Mouse (Mus musculus) MEL-GATA-1-ER (cell line): ENCODE data around the gene Efemp2.
"Not testable (repeated sequence)": the region's sequence is repeated elsewhere in the genome, so short reads cannot be mapped to it uniquely, and the experiment has no call there.

Experiments
- DNase-seq: peaks from one replicate; pipeline ENCODE4 v3.0.0-alpha.2; 2012; ENCODE audit warnings: low read depth; ENCODE audit errors: extremely low read depth

Efemp2 gene

DNA sequence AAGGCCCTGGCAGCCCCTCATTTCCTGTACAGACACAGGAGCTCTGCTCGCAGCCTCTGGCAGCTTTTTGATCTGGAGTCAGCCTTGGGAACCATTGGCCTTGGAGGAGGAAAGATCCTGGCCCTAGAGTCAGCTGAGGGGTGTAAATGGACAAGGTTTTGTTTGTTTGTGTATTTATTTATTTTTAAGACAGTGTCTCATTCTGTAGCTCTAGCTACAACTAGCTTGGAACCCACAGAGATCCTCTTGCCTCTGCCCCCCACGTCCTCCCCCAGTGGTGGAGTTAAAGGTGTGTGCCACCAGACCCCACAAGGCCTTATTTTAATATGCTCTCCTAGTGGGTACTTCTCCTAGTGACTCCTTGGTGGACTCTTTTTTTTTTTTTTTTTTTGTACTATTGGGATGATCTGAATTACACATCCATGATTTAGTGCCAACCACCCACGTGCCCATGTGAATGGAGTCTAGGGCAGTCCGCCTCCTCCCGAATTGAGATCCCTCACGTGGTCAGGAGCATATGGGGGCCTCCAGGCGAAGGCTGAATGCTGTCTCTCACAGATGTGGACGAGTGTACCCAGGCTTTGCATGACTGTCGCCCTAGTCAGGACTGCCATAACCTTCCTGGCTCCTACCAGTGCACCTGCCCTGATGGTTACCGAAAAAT, 3.4 kb downstream of the Efemp2 start:
- no peak for DNase-seq

DNA sequence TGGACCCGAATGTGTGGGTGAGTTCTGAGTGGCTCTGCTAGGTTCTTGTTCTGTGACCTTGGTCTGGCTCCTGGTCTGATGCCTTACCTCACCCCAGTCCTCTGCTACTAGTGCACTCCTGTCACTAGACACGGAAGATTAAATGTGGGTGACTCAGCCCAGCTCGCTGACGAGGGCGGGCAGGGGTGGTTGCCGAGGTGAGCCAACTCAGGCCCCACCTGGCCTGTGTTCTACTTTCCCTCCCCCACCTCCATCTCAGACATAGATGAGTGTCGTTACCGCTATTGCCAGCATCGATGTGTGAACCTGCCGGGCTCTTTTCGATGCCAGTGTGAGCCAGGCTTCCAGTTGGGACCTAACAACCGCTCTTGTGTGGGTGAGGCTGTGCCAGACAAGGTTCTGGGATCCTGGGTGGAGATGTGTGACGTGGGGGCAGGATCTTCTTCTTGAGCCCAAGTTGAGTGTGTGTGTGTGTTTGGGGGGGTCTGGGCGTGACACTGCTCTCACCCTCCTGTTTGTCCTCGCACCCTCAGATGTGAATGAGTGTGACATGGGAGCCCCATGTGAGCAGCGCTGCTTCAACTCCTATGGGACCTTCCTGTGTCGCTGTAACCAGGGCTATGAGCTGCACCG, 4.0 kb downstream of the Efemp2 start:
- no peak for DNase-seq

DNA sequence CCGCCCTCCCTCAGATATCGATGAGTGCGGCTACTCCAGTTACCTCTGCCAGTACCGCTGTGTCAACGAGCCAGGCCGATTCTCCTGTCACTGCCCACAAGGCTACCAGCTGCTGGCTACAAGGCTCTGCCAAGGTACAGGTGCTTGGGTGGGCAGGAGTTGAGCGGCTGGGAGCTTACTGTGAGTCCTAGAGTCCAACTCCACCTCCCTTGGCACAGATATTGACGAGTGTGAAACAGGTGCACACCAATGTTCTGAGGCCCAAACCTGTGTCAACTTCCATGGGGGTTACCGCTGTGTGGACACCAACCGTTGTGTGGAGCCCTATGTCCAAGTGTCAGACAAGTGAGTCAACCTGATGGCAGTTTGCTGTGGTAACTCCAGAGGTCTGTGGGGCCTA, 6.3 kb downstream of the Efemp2 start:
- DNase-seq, result no peak

GRCm38 (mm10) chr19:5481398-5481797, 7.6 kb downstream of the Efemp2 start:
- DNase-seq, result no peak

- no peak for DNase-seq
Observed at GRCm38 (mm10) chr19:5483386-5484359, 9.9 kb downstream of the Efemp2 start.

DNA sequence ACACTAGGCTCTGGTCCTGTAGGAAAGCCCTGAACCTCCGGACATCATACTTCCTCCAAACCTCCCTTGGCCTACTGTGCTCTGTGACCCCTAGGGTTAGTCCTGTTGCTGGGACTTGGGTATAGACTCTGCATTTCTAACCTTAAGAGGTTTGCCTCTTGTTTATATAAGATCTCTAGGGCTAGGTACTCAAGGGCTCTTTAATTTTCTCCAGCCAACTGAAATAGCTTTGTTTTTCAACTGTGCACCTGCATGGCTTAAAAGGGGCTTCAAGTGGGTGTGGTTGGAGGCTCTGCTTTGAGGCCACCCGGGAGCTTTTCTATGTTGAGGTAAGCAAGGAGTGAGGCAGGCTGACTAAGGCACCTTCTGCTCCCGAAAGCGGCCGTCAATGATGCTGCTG, 10.7 kb downstream of the Efemp2 start:
- no peak for DNase-seq

- no peak for DNase-seq
Observed at GRCm38 (mm10) chr19:5485371-5485770, 11.6 kb downstream of the Efemp2 start.

DNA sequence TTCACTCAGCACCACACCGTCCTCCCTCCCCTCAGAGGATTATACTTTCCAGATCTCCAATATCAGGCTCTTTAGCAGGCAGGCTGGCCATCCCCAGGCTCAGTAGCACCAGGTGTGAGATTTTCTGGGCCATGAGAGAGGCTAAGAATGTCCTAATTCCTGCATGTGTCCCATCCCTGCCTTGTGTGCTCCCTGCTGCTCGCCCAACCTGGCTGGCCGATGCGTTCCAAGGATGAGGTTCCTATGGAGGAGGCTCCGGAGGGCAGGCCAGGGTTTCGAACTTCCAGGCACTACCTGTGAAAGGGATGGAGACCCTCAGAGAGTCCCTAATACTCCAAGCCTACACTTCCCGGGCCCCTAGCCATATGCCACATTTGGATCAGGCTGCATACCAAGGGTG, 12.1 kb downstream of the Efemp2 start:
- no peak for DNase-seq

DNA sequence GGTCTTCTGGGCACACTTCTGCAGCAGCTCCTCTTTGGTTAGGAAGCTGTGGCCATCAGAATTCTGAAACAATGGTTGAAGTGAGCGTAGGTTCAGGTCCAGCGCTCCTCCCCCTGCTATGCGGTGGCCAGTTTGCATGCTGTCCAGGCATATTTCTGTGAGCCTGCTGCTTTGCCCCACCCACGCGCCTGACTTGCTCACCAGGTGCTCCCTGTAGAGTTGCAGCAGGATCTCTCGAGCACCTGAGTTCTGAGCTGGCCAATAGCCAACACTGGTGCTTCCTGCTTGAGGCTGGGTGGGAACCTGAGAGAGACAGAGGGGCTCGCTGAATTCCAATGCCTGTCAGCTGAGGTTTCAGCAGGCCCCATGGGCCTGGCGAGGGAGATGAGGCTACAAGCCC, 12.5 kb downstream of the Efemp2 start:
- no peak for DNase-seq

GRCm38 (mm10) chr19:5486771-5487170, 13.0 kb downstream of the Efemp2 start:
- DNase-seq, result no peak

DNA sequence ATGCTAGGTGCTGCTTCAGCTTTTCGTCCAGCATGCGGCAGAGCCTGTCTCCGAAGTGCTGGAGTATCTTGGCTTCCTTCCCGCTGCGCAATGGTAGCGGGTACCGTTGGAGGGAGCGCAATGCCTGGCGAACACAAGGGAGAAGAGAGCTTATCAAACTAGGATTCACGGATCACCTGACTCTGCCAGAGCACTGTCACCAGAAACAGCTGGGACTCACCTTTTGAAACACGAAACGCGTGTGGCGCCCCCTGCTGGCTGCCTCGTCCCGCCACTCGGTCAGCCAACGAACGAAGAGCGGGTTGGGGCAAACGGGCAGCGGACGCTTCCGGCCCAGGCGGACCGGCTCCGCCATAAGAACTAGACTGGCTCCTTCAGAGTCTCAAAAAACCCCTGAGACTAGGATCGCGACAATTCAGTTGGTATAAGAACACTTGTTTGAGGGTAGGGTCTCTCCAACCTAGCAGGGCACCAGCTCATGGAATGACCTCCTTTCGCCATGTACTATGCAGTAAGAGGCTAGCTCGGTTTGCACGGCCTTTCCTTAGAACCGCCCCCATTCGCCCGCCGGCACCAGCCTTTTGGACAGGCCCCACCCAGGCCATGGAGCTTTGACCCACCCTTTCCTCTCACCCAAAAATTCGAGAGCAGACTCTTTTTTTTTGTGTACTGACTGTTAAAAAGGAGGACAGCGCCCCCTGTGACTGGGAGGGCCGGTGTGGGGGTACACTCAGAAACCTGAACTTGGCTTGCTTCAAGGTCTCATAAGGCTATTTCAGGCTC, 14.2 kb downstream of the Efemp2 start, which contains the start of gene Mus81:
TSS of gene Mus81 (minus strand) at position 635 of the 783 bp plus-strand sequence.
- DNase-seq, result peak; percentile 92

DNA sequence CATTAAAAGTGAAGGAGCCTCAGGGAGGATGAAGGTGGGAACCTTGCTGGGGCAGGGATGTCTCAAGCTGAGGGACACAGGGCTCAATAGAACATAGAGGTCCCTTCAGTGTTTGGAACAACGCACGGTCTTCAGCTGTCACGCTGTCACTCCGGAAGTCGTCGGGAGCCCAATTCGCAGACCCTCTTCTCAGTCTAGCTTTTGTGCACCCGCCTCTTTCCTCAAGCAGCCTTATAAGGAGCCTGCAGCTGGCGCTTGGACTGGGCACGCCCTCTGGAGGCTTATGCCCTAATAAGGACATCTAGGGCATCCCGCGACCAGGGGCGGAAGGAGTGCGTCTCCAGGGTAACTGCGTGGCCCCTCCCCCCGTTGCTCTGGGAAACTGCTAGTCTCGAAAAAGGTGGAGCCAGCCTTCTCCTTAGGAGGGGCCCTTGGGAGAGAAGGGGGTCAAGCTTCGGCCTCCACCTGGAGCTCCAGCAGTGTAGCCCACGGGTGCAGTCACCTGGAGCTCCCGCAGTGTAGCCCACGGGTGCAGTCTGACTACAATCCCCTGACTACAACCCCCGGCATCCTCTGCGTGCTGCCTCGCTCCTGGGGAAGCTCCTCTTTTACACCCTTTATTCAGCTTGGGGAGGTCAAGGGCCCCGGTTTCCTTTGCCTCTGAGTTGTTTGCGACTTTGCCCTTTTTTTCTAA, 15.3 kb downstream of the Efemp2 start:
- DNase-seq, result peak; percentile 98

GRCm38 (mm10) chr19:5489721-5490120, 16.0 kb downstream of the Efemp2 start:
- DNase-seq, result not testable (repeated sequence)

GRCm38 (mm10) chr19:5490313-5490897, 16.7 kb downstream of the Efemp2 start, which contains the start of gene Cfl1:
Gene Cfl1 (plus strand): TSS chr19:5490455.
- peak; percentile 95 for DNase-seq

GRCm38 (mm10) chr19:5490898-5491708, 17.3 kb downstream of the Efemp2 start:
- DNase-seq, result peak; percentile 87

DNA sequence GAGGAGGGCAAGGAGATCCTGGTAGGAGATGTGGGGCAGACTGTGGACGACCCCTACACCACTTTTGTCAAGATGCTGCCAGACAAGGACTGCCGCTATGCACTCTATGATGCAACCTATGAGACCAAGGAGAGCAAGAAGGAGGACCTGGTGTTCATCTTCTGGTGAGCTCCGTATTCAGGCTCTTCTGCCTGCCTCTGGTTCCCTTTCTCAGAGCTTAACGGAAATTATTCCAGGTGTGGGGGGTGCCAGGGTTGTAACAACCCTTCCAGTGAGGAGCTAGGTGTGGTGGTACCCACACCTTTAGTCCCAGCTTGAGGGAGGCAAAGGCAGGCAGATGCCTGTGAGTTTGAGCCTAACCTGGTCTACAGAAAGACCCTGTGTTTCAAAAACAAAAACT, 18.9 kb downstream of the Efemp2 start:
- DNase-seq, result no peak

DNA sequence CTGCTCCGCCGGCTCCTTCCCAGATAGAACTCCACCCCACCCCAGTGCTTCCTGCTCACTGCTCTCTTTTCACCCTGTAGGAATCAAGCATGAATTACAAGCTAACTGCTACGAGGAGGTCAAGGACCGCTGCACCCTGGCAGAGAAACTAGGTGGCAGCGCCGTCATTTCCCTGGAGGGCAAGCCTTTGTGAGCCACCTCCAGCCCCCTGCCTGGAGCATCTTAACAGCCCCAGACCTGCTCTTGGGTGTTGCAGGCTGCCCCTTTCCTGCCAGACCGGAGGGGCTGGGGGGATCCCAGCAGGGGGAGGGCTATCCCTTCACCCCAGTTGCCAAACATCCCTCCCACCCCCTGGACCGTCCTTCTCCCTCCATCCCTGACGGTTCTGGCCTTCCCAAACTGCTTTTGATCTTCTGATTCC, 19.6 kb downstream of the Efemp2 start:
- DNase-seq, result not testable (repeated sequence)

DNA sequence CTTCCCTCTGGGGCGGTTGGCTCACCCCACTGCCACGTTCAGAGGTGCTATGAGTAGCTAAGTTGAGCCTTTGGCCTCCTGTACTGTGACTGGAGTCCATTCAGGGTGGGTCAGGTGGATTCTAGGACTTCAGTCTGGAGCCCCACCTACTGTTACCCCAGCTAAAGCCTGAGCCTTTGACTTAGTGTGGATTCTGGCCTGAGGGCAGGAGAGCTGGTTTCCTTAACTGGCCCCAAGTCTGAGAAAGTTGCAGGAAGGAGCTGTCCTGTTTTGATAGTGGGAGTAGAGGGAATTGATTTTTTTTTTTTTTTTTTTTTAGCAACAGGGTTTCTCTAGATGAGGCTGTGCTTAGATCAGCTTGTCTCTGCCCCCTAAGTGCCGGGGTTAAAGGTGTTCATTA, 20.6 kb downstream of the Efemp2 start:
- no peak for DNase-seq

- DNase-seq, result no peak
Observed at GRCm38 (mm10) chr19:5495353-5496051, 21.7 kb downstream of the Efemp2 start.
